Mouse (Mus musculus) layer of hippocampus, adult 8-10 months (tissue): ENCODE measurements at regions not wholly inside any gene's neighbourhood (a gene's known extent, or its start where the extent isn't known, plus 50 kb on each side); places are given as distances from the start of the nearest gene placed in this dataset.

Experiments used
- DNase-seq, 2 experiments: peaks; one replicate each; pipeline ENCODE4 v3.0.0; 2022; ENCODE audit warnings: low spot score in 2 of 2

- no peak for DNase-seq
Measured at GRCm38 (mm10) chr12:57809961-57810360, 246.0 kb downstream of the Ttc6 start.

GRCm38 (mm10) chr12:57823809-57824208, 259.9 kb downstream of the Ttc6 start:
- no peak for DNase-seq

- DNase-seq, result no peak
Measured at GRCm38 (mm10) chr12:57825754-57826153, 261.8 kb downstream of the Ttc6 start.

- DNase-seq, result no peak
Measured at GRCm38 (mm10) chr12:57842813-57843212, 278.9 kb downstream of the Ttc6 start.

GRCm38 (mm10) chr12:57871028-57871427, 307.1 kb downstream of the Ttc6 start:
- no peak for DNase-seq

- no peak for DNase-seq
Measured at GRCm38 (mm10) chr12:57890783-57891478, 320.6 kb upstream of the Sstr1 start.

- no peak for DNase-seq
Measured at GRCm38 (mm10) chr12:57891556-57891955, 320.0 kb upstream of the Sstr1 start.

GRCm38 (mm10) chr12:57897751-57898250, 313.8 kb upstream of the Sstr1 start:
- DNase-seq, result peak in 1 of 2 experiments; percentile 6

GRCm38 (mm10) chr12:57904658-57905057, 306.9 kb upstream of the Sstr1 start:
- no peak for DNase-seq

- no peak for DNase-seq
Measured at GRCm38 (mm10) chr12:57918211-57918610, 293.4 kb upstream of the Sstr1 start.

GRCm38 (mm10) chr12:57922031-57922430, 289.5 kb upstream of the Sstr1 start:
- DNase-seq, result no peak

- no peak for DNase-seq
Measured at GRCm38 (mm10) chr12:57924422-57924821, 287.1 kb upstream of the Sstr1 start.

GRCm38 (mm10) chr12:57926886-57927285, 284.7 kb upstream of the Sstr1 start:
- no peak for DNase-seq

GRCm38 (mm10) chr12:57928030-57928429, 283.5 kb upstream of the Sstr1 start:
- no peak for DNase-seq

GRCm38 (mm10) chr12:57931856-57932255, 279.7 kb upstream of the Sstr1 start:
- DNase-seq, result no peak

GRCm38 (mm10) chr12:57949886-57950285, 261.7 kb upstream of the Sstr1 start:
- no peak for DNase-seq

- no peak for DNase-seq
Measured at GRCm38 (mm10) chr12:57958527-57958926, 253.0 kb upstream of the Sstr1 start.

- no peak for DNase-seq
Measured at GRCm38 (mm10) chr12:57960171-57960570, 251.4 kb upstream of the Sstr1 start.

- no peak for DNase-seq
Measured at GRCm38 (mm10) chr12:57969168-57969567, 242.4 kb upstream of the Sstr1 start.

GRCm38 (mm10) chr12:57970163-57970562, 241.4 kb upstream of the Sstr1 start:
- DNase-seq, result no peak

GRCm38 (mm10) chr12:57972484-57972883, 239.1 kb upstream of the Sstr1 start:
- no peak for DNase-seq
